Mouse (Mus musculus): ENCODE results near the gene Dok3.

- TF ChIP-seq POLR2A (IDR thresholded peaks at IDR 0.05; ENCODE audit: insufficient read depth, low read depth, low read length) (no peak), CTCF (IDR thresholded peaks at IDR 0.05; ENCODE audit: insufficient read depth, low read depth, low read length) (no peak)
Measured at GRCm38 (mm10) chr13:55547916-55548315, 18.8 kb upstream of the Dok3 start.
